Mouse (Mus musculus) liver, embryonic 14.5 days (tissue): Measurements from ENCODE around the gene Pcyt2. TPM values are rescaled to one million over a fixed set of nuclear protein-coding genes. Genes with fewer than 3 reads are reported as not detected.

Experiments
- ATAC-seq: fragments of 200-750 bp; cut with Nextera tagmentation; 2 replicates; pipeline ENCODE4 v1.8.0; 2017; ENCODE audit warnings: moderate number of reproducible peaks, mild to moderate bottlenecking, moderate library complexity; ENCODE audit not compliant: insufficient read depth
- DNase-seq, 3 experiments: peaks; one replicate each; pipeline ENCODE4 v3.0.0-alpha.2; 2012 to 2013; ENCODE audit warnings: low read depth in 3 of 3, low spot score in 3 of 3
- H3K27ac ChIP-seq: fragments of 300-500 bp; sonication (generic); 2 replicates; pipeline ENCODE4 v1.5.1; 2014; ENCODE audit warnings: moderate library complexity, mild to moderate bottlenecking, control low read depth, inconsistent platforms
- H3K27me3 ChIP-seq: fragments of 300-500 bp; sonication (generic); 2 replicates; pipeline ENCODE4 v1.6.1; 2014; ENCODE audit warnings: mild to moderate bottlenecking, low read length, moderate library complexity; ENCODE audit not compliant: control insufficient read depth, insufficient read depth
- H3K36me3 ChIP-seq: fragments of 300-500 bp; sonication (generic); replicated peaks from 2 replicates; pipeline ENCODE4 v1.6.1; 2014; ENCODE audit warnings: low read depth; ENCODE audit not compliant: control insufficient read depth, insufficient read depth
- H3K4me1 ChIP-seq, 2 experiments: fragments of 200-500 bp in 1 of 2; fragments of 300-500 bp in 1 of 2; sonication (generic) in 1 of 2; replicated peaks; 2 replicates each; pipeline ENCODE4 v1.6.1; 2012 to 2014; ENCODE audit warnings: antibody characterized with exemption in 1 of 2, inconsistent platforms in 1 of 2, low read length in 1 of 2; ENCODE audit not compliant: control insufficient read depth in 2 of 2, insufficient read depth in 2 of 2
- H3K4me2 ChIP-seq: fragments of 300-500 bp; sonication (generic); 2 replicates; pipeline ENCODE4 v1.6.1; 2014; ENCODE audit warnings: low read depth, mild to moderate bottlenecking, control low read depth, moderate library complexity
- H3K4me3 ChIP-seq, 2 experiments: fragments of 200-500 bp in 1 of 2; fragments of 300-500 bp in 1 of 2; sonication (generic) in 1 of 2; 2 replicates each; pipeline ENCODE4 v1.5.1; 2012 to 2014; ENCODE audit warnings: low read depth in 2 of 2, low read length in 2 of 2, mild to moderate bottlenecking in 2 of 2, control low read depth in 1 of 2, inconsistent platforms in 1 of 2, moderate library complexity in 1 of 2; ENCODE audit not compliant: insufficient read depth in 1 of 2
- H3K9ac ChIP-seq: fragments of 300-500 bp; sonication (generic); replicated peaks from 2 replicates; pipeline ENCODE4 v1.6.1; 2014; ENCODE audit warnings: mild to moderate bottlenecking, control low read depth, moderate library complexity
- H3K9me3 ChIP-seq: fragments of 300-500 bp; sonication (generic); 2 replicates; pipeline ENCODE4 v1.6.1; 2016; ENCODE audit warnings: low read length, mixed read lengths; ENCODE audit not compliant: control insufficient read depth
- CTCF ChIP-seq: IDR thresholded peaks from 2 replicates; pipeline ENCODE4 v1.5.1; 2016; ENCODE audit warnings: antibody characterized with exemption, low read depth, control low read depth
- EP300 ChIP-seq: IDR thresholded peaks from 2 replicates; pipeline ENCODE4 v1.6.1; 2016; ENCODE audit warnings: antibody characterized with exemption, low read depth
- WGBS: fragments of 180-500 bp; shearing (Covaris S2); extraction: QIAGEN DNeasy Blood & Tissue Kit; methylation state at CpG from one replicate; pipeline ENCODE4 v1.1.7; 2014; ENCODE audit not compliant: insufficient replicate concordance; 5-methylcytosine and 5-hydroxymethylcytosine counted together
- polyA plus RNA-seq, 2 experiments: library from polyadenylated mRNA; depleted of rRNA in 1 of 2; stranded (reverse) in 1 of 2; unstranded in 1 of 2; fragments of >200 nt; fragmentation: Nextera tagmentation in 1 of 2; extraction: Ambion mirVana in 1 of 2; gene quantifications; 2 replicates each; pipeline versions ENCODE4 v1.2.1 to v1.2.3; 2012 to 2014

Pcyt2 gene
- polyA plus RNA-seq, 2 experiments = 86.2 to 127 TPM

DNA sequence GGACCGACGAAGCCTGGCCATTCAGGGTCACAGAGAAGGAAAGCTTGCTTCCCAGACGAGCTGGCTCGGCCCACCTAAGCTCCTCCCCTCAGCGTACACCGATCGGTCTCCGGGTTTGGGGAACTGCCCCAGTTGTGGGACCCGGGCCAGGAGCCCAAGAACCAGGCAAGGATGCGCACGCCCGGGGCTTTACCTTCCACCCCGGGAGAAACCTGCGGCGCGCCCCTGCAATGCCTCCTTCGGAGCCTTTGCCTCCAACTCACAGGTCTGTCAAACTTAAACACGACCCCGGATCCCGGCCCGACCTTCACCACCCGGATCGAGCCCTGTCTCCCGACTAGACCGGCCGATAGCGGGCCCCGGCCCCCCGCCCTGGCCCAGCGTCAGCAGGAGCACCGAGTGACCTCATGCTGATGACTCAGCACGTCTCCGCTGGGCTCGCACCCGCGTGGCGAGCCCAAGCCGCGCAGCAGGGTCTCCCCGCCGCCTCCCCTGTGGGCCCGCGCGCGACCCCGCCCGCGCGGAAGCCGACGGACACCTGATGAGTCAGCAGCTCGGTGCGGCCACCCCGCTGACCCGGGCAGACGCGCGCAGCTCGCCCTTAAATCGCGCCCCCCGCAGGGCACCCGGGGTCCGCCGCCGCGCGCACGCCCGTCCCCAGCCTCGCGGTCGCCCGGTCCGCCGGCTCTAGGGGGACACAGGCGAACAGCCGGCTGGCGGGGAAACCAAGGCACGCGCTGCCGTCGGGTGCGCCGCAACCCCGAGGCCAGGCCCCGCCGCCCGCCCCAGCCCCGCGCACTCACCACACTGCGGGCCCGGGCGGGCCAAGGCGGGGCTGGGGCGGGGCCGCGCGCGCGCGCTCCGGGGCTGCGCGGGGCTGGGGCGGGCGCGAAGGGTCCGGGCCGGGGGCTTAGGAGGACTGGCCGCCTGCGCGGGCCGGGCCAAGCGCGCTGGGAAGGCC is 15.1 kb upstream of the Pcyt2 start:
- peaks cover 36 to 41% of the 10 kb centered on the region in 2 experiments for H3K4me1 ChIP-seq
- H3K9me3 ChIP-seq = no peaks in the 10 kb centered on the region
- H3K36me3 ChIP-seq = peaks cover 9% of the 10 kb centered on the region
- H3K27me3 ChIP-seq = no peaks in the 10 kb centered on the region
- under 1% methylated on average over 109 of the region's 116 CpGs for WGBS
- peak overlapping the region; percentile 75 for H3K4me2 ChIP-seq
- peak overlapping the region; percentile 64 to 89 for H3K4me3 ChIP-seq
- H3K9ac ChIP-seq = peak overlapping the region; percentile 99
- ATAC-seq (peak; percentile 79), DNase-seq (peak in 2 of 3 experiments; percentile 70 to 73)
- TF ChIP-seq EP300 (no peak), CTCF (no peak)
- peak overlapping the region; percentile 99 for H3K27ac ChIP-seq

DNA sequence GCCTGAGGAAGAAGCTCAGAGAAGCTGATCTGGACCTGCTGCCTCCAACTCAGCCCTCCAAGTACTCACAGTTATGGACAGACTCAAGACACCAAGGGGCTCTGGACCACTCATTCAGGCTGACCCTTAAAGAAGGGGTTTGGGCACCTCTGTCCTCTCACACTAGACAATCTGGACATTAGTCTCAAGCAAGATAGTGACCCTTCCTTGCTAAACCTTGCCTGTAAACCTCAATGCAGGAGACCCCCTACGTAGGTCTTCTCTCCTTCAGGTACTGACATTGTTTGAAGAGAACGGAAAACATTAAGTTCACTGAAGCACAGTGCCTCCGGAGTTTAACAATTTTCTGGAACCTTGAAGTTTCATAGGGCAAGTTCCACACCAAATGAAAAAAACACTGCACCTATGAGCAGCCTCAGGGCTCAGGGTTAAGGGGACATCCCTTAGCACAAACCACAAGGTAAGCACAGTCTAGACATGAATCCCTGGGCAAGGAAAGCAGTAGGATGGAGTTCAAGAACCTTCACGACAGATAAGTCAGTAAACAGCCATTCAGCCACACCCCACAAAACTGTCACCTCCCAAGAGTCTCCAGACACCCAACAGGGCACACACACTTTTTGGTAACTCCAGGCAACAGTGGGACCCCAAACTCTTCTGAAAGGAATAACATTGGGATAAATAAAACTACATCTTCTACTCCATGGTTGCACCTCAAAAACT is 14.2 kb upstream of the Pcyt2 start:
- 33% methylated on average over 4 of the region's 4 CpGs for WGBS
- ATAC-seq (peak; percentile 19; the same call in 1 of the 2 replicates), DNase-seq (peak in 2 of 3 experiments; percentile 67 to 72)
- no peaks in the 10 kb centered on the region for H3K9me3 ChIP-seq
- peak overlapping the region; percentile 64 to 89 for H3K4me3 ChIP-seq
- H3K4me2 ChIP-seq = peak overlapping the region; percentile 75
- no peaks in the 10 kb centered on the region for H3K27me3 ChIP-seq
- H3K4me1 ChIP-seq = peaks cover 36 to 41% of the 10 kb centered on the region in 2 experiments
- H3K27ac ChIP-seq = peak overlapping the region; percentile 99
- peak overlapping the region; percentile 99 for H3K9ac ChIP-seq
- H3K36me3 ChIP-seq = peaks cover 9% of the 10 kb centered on the region
- TF ChIP-seq EP300 (no peak), CTCF (no peak)

DNA sequence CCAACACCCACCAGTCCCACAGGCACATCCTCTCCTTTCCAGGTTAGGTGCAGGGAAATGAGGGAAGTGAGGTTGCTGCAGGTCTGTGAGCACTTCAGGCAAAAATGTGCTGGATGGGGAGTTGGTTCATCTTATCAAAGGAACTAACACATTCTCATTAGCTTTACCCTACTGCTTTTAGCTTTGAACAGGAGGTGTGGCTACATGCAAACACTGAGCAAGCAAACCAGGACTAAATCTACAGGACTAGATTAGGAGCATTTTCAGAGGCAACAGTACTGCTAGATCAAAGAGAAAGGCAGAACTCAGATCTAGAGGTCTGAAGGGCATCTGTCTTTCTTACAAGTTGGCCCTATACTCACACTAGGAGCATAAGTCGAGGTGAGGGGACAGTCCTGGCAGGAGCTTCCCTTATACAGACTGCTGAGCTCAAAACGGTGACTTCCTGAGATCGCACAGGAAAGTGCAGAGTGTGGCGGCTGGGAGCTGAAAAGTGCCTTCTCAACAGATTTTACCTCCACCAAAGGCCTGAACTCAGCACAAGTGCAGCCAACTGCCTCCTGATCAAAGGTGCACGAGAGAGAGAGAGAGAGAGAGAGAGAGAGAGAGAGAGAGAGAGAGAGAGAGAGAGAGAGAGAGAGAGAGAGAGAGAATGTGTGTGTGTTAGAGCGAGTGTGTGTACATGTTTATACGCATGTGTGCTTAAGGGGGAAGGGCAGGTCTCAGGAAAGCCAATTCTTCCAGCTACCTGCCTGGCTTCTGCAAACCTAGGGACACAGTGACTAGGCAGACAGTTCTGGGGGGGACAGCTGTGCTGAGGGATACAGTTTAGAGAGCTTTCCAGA is 13.4 kb upstream of the Pcyt2 start:
- Histone ChIP-seq H3K27me3 (no peaks in the 10 kb centered on the region), H3K4me1 (peaks cover 36 to 46% of the 10 kb centered on the region in 2 experiments), H3K4me2 (peak overlapping the region; percentile 75), H3K27ac (peak overlapping the region; percentile 99), H3K36me3 (peaks cover 9% of the 10 kb centered on the region), H3K9me3 (no peaks in the 10 kb centered on the region), H3K9ac (peak overlapping the region; percentile 99), H3K4me3 (peak overlapping the region; percentile 64 to 89)
- 1% methylated on average over 7 of the region's 7 CpGs for WGBS
- DNase-seq = no peak
- no peak for ATAC-seq
- TF ChIP-seq CTCF (no peak), EP300 (no peak)

DNA sequence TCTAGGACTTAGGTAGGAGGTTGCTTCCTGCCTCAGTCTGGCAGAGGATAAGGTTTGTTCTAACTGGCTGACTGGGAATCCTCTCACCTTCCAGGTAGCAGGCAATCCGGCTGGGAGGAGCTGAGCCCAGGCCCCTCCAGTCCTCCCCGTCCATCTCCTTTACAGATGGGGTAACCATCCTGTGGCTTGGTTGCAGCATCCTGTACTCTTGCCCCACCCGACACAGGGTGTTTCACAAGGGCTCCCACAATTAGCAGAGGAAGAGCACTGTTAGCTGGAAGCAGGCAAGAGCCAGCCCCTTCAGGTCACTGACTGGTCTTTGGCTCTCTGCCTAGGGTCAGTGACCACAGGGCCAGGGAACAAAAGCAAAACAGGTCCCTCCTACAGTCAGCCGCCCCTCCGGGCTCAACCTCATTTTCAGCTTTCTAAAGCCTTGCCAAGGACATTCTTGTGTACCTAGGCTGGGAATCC is 12.7 kb upstream of the Pcyt2 start:
- TF ChIP-seq EP300 = no peak
- TF ChIP-seq CTCF = no peak
- H3K27ac ChIP-seq = peak overlapping the region; percentile 99
- peaks cover 37 to 52% of the 10 kb centered on the region in 2 experiments for H3K4me1 ChIP-seq
- peak overlapping the region; percentile 99 for H3K9ac ChIP-seq
- peak; percentile 27 for ATAC-seq
- H3K36me3 ChIP-seq = peaks cover 9% of the 10 kb centered on the region
- H3K4me2 ChIP-seq = peak overlapping the region; percentile 75
- WGBS = 23% methylated on average over 5 of the region's 5 CpGs
- DNase-seq = no peak
- no peaks in the 10 kb centered on the region for H3K27me3 ChIP-seq
- H3K9me3 ChIP-seq = no peaks in the 10 kb centered on the region
- H3K4me3 ChIP-seq = peak overlapping the region; percentile 64 to 89
